Mouse (Mus musculus) adrenal gland, postnatal 14 days (tissue): ENCODE results near the gene Pipox. TPM values are rescaled to one million over a fixed set of nuclear protein-coding genes. Genes with fewer than 3 reads are reported as not detected.

Experiments used
- DNase-seq: peaks from one replicate; pipeline ENCODE4 v3.0.0; 2021; ENCODE audit warnings: mixed read lengths
- total RNA-seq: library from RNA; stranded (reverse); gene quantifications from 2 replicates; pipeline ENCODE4 v1.2.3, GENCODE M21; 2021

Pipox gene
- total RNA-seq, 1 experiment from 2014 or later, result 21.3 TPM

- DNase-seq, result no peak
Measured at GRCm38 (mm10) chr11:77909376-77909775, 15.5 kb upstream of the Pipox start.

GRCm38 (mm10) chr11:77908468-77908867 lies 14.6 kb upstream of the Pipox start:
- no peak for DNase-seq

- DNase-seq, result no peak
Measured at GRCm38 (mm10) chr11:77906747-77907174, 12.9 kb upstream of the Pipox start.

- DNase-seq, result no peak
Measured at GRCm38 (mm10) chr11:77906097-77906687, 12.3 kb upstream of the Pipox start.

- no peak for DNase-seq
Measured at GRCm38 (mm10) chr11:77904707-77905106, 10.8 kb upstream of the Pipox start.

GRCm38 (mm10) chr11:77903761-77904160 lies 9.9 kb upstream of the Pipox start:
- DNase-seq, result no peak

- no peak for DNase-seq
Measured at GRCm38 (mm10) chr11:77901775-77902355, 8.0 kb upstream of the Pipox start.

GRCm38 (mm10) chr11:77901366-77901765 lies 7.5 kb upstream of the Pipox start:
- DNase-seq, result no peak

- peak; percentile 55 for DNase-seq
Measured at GRCm38 (mm10) chr11:77900696-77901095, 6.8 kb upstream of the Pipox start.

GRCm38 (mm10) chr11:77900187-77900586 lies 6.3 kb upstream of the Pipox start:
- no peak for DNase-seq

GRCm38 (mm10) chr11:77896820-77897805 lies 3.2 kb upstream of the Pipox start:
- DNase-seq, result peak; percentile 28

GRCm38 (mm10) chr11:77896480-77896819 lies 2.6 kb upstream of the Pipox start:
- DNase-seq, result no peak

GRCm38 (mm10) chr11:77896011-77896410 lies 2.1 kb upstream of the Pipox start:
- DNase-seq, result no peak

- no peak for DNase-seq
Measured at GRCm38 (mm10) chr11:77894967-77895366, 1.1 kb upstream of the Pipox start.

GRCm38 (mm10) chr11:77893283-77893682 lies 613 bp downstream of the Pipox start:
- DNase-seq, result no peak

- no peak for DNase-seq
Measured at GRCm38 (mm10) chr11:77892883-77893282, 1.0 kb downstream of the Pipox start.

GRCm38 (mm10) chr11:77890648-77891258 lies 3.1 kb downstream of the Pipox start:
- no peak for DNase-seq

- DNase-seq, result no peak
Measured at GRCm38 (mm10) chr11:77889484-77889883, 4.4 kb downstream of the Pipox start.

- DNase-seq, result no peak
Measured at GRCm38 (mm10) chr11:77888846-77889245, 5.0 kb downstream of the Pipox start.

- peak; percentile 65 for DNase-seq
Measured at GRCm38 (mm10) chr11:77887373-77887960, 6.4 kb downstream of the Pipox start.

GRCm38 (mm10) chr11:77885246-77885575 lies 8.7 kb downstream of the Pipox start:
- DNase-seq, result no peak

GRCm38 (mm10) chr11:77884524-77885245 lies 9.2 kb downstream of the Pipox start:
- no peak for DNase-seq
